Mouse (Mus musculus): Measurements from ENCODE around the gene 1700061G19Rik. TPM values are rescaled to one million over a fixed set of nuclear protein-coding genes. Genes with fewer than 3 reads are reported as not detected.
A peak's percentile ranks its signal among the peaks of the same experiment; 100 is the strongest.
"Not testable (repeated sequence)": the region's sequence is repeated elsewhere in the genome, so short reads cannot be mapped to it uniquely, and the experiment has no call there.

Gene 1700061G19Rik
- total and polyA plus RNA-seq, 2 experiments from 2014 or later: 0.14 to 0.48 TPM

GRCm38 (mm10) chr17:56897630-56898195 lies 22.4 kb downstream of the 1700061G19Rik start:
- ATAC-seq (peak; percentile 68), DNase-seq (peak; percentile 74)
- H3K4me2 ChIP-seq (ENCODE audit: low read depth): no peak overlapping the region
- TF ChIP-seq CTCF (IDR thresholded peaks at IDR 0.05; ENCODE audit: low read depth): peak; percentile 93
- peak overlapping the region; percentile 79 for H3K27ac ChIP-seq (ENCODE audit: low read depth, low read length)
- no peak overlapping the region for H3K9ac ChIP-seq
- peaks cover 5% of the 10 kb centered on the region; the same call in 1 of the 2 replicates for H3K4me1 ChIP-seq (ENCODE audit: insufficient read depth)
- no peak overlapping the region for H3K4me3 ChIP-seq (ENCODE audit: low read depth, low read length)
- H3K9me3 ChIP-seq (ENCODE audit: low read length): no peaks in the 10 kb centered on the region
- peaks cover 88% of the 10 kb centered on the region for H3K36me3 ChIP-seq (ENCODE audit: insufficient read depth)
- 73% methylated on average over 7 of the region's 7 CpGs for WGBS
- H3K27me3 ChIP-seq (ENCODE audit: insufficient read depth, low read length): no peaks in the 10 kb centered on the region

GRCm38 (mm10) chr17:56902698-56903097 lies 27.4 kb downstream of the 1700061G19Rik start:
- no peak overlapping the region for H3K27ac ChIP-seq (ENCODE audit: low read depth, low read length)
- ATAC-seq (no peak), DNase-seq (no peak)
- no peaks in the 10 kb centered on the region for H3K4me1 ChIP-seq (ENCODE audit: insufficient read depth)
- H3K9me3 ChIP-seq (ENCODE audit: low read length): no peaks in the 10 kb centered on the region
- H3K4me2 ChIP-seq (ENCODE audit: low read depth): no peak overlapping the region
- H3K9ac ChIP-seq: no peak overlapping the region
- peaks cover 70% of the 10 kb centered on the region for H3K36me3 ChIP-seq (ENCODE audit: insufficient read depth)
- WGBS: 81% methylated on average over 5 of the region's 5 CpGs
- no peak overlapping the region for H3K4me3 ChIP-seq (ENCODE audit: low read depth, low read length)
- H3K27me3 ChIP-seq (ENCODE audit: insufficient read depth, low read length): no peaks in the 10 kb centered on the region
- no peak for TF ChIP-seq CTCF (IDR thresholded peaks at IDR 0.05; ENCODE audit: low read depth)

- H3K36me3 ChIP-seq (ENCODE audit: insufficient read depth): peaks cover 55% of the 10 kb centered on the region
Measured at GRCm38 (mm10) chr17:56906166-56906565, 30.9 kb downstream of the 1700061G19Rik start.

GRCm38 (mm10) chr17:56907096-56907495 lies 31.8 kb downstream of the 1700061G19Rik start:
- H3K27me3 ChIP-seq (ENCODE audit: insufficient read depth, low read length): no peaks in the 10 kb centered on the region
- H3K4me1 ChIP-seq (ENCODE audit: insufficient read depth): no peaks in the 10 kb centered on the region
- no peak overlapping the region for H3K4me3 ChIP-seq (ENCODE audit: low read depth, low read length)
- no peak overlapping the region for H3K9ac ChIP-seq
- no peaks in the 10 kb centered on the region for H3K9me3 ChIP-seq (ENCODE audit: low read length)
- WGBS: 93% methylated on average over 5 of the region's 5 CpGs
- H3K27ac ChIP-seq (ENCODE audit: low read depth, low read length): no peak overlapping the region
- TF ChIP-seq CTCF (IDR thresholded peaks at IDR 0.05; ENCODE audit: low read depth): no peak
- ATAC-seq: no peak
- no peak for DNase-seq
- H3K4me2 ChIP-seq (ENCODE audit: low read depth): no peak overlapping the region
- H3K36me3 ChIP-seq (ENCODE audit: insufficient read depth): peaks cover 53% of the 10 kb centered on the region

More at GRCm38 (mm10) chr17:56906166-56906565, 30.9 kb downstream of the 1700061G19Rik start:
- H3K4me3 ChIP-seq (ENCODE audit: low read depth, low read length): no peak overlapping the region
- no peaks in the 10 kb centered on the region for H3K4me1 ChIP-seq (ENCODE audit: insufficient read depth)
- H3K27me3 ChIP-seq (ENCODE audit: insufficient read depth, low read length): no peaks in the 10 kb centered on the region
- no peak overlapping the region for H3K4me2 ChIP-seq (ENCODE audit: low read depth)
- no peak for TF ChIP-seq CTCF (IDR thresholded peaks at IDR 0.05; ENCODE audit: low read depth)
- no peak overlapping the region for H3K27ac ChIP-seq (ENCODE audit: low read depth, low read length)
- H3K9ac ChIP-seq: no peak overlapping the region
- no peak for DNase-seq
- no peaks in the 10 kb centered on the region for H3K9me3 ChIP-seq (ENCODE audit: low read length)
- WGBS: 92% methylated on average over 3 of the region's 3 CpGs
- ATAC-seq: no peak

GRCm38 (mm10) chr17:56907887-56908286 lies 32.6 kb downstream of the 1700061G19Rik start:
- H3K9me3 ChIP-seq (ENCODE audit: low read length): no peaks in the 10 kb centered on the region
- H3K27me3 ChIP-seq (ENCODE audit: insufficient read depth, low read length): no peaks in the 10 kb centered on the region
- no peak for ATAC-seq
- no peak overlapping the region for H3K9ac ChIP-seq
- no peak overlapping the region for H3K27ac ChIP-seq (ENCODE audit: low read depth, low read length)
- H3K4me2 ChIP-seq (ENCODE audit: low read depth): no peak overlapping the region
- H3K4me1 ChIP-seq (ENCODE audit: insufficient read depth): no peaks in the 10 kb centered on the region
- DNase-seq: no peak
- WGBS: 72% methylated on average over 9 of the region's 9 CpGs
- TF ChIP-seq CTCF (IDR thresholded peaks at IDR 0.05; ENCODE audit: low read depth): no peak
- peaks cover 50% of the 10 kb centered on the region for H3K36me3 ChIP-seq (ENCODE audit: insufficient read depth)
- H3K4me3 ChIP-seq (ENCODE audit: low read depth, low read length): no peak overlapping the region

GRCm38 (mm10) chr17:56909764-56910163 lies 34.5 kb downstream of the 1700061G19Rik start:
- not testable (repeated sequence) for H3K9me3 ChIP-seq (ENCODE audit: low read length); ATAC-seq; H3K4me3 ChIP-seq (ENCODE audit: low read depth, low read length); H3K4me1 ChIP-seq (ENCODE audit: insufficient read depth); H3K27ac ChIP-seq (ENCODE audit: low read depth, low read length); H3K9ac ChIP-seq; H3K4me2 ChIP-seq (ENCODE audit: low read depth); H3K27me3 ChIP-seq (ENCODE audit: insufficient read depth, low read length); DNase-seq
- H3K36me3 ChIP-seq (ENCODE audit: insufficient read depth): peaks cover 46% of the 10 kb centered on the region
- 63% methylated on average over 2 of the region's 2 CpGs for WGBS

GRCm38 (mm10) chr17:56913023-56913422 lies 37.7 kb downstream of the 1700061G19Rik start:
- Histone ChIP-seq H3K4me3 (ENCODE audit: low read depth, low read length) (no peak overlapping the region), H3K27ac (ENCODE audit: low read depth, low read length) (no peak overlapping the region), H3K4me1 (ENCODE audit: insufficient read depth) (no peaks in the 10 kb centered on the region), H3K9me3 (ENCODE audit: low read length) (no peaks in the 10 kb centered on the region), H3K9ac (no peak overlapping the region), H3K27me3 (ENCODE audit: insufficient read depth, low read length) (no peaks in the 10 kb centered on the region), H3K4me2 (ENCODE audit: low read depth) (no peak overlapping the region), H3K36me3 (ENCODE audit: insufficient read depth) (peaks cover 60% of the 10 kb centered on the region)
- ATAC-seq (no peak), DNase-seq (no peak)
- 94% methylated on average over 3 of the region's 3 CpGs for WGBS
- TF ChIP-seq CTCF (IDR thresholded peaks at IDR 0.05; ENCODE audit: low read depth): no peak
